Mouse (Mus musculus) bone marrow macrophage, adult 2 months (primary cell): ENCODE data around the gene Mpped1.

Experiments used
- CTCF ChIP-seq: IDR thresholded peaks from 2 replicates; pipeline ENCODE4 v1.5.1; 2012; ENCODE audit warnings: low read depth, mild to moderate bottlenecking, low read length, moderate library complexity
- POLR2A ChIP-seq: IDR thresholded peaks from 2 replicates; pipeline ENCODE4 v1.6.1; 2012; ENCODE audit warnings: mild to moderate bottlenecking, low read depth, low read length, borderline replicate concordance

- no peak for TF ChIP-seq CTCF
- no peak for TF ChIP-seq POLR2A
Measured at GRCm38 (mm10) chr15:83761512-83761911, 17.8 kb upstream of the Mpped1 start.
